Mouse (Mus musculus) adrenal gland, adult 2 months (tissue): ENCODE measurements around the gene Atg16l1. TPM values are rescaled to one million over a fixed set of nuclear protein-coding genes. Genes with fewer than 3 reads are reported as not detected.

Experiments used
- DNase-seq: peaks from one replicate; pipeline ENCODE4 v3.0.0; 2021
- polyA plus RNA-seq: library from polyadenylated mRNA; depleted of rRNA; stranded (reverse); fragments of >200 nt; gene quantifications from 2 replicates; pipeline ENCODE4 v1.2.3, GENCODE M21; 2012; rRNA removed
- total RNA-seq, 2 experiments: library from RNA; stranded (reverse); gene quantifications; 2 replicates each; pipeline ENCODE4 v1.2.3; 2021

Atg16l1 gene
- total and polyA plus RNA-seq, 3 experiments: 17.1 to 33.8 (median 28.5) TPM

GRCm38 (mm10) chr1:87829621-87830211 lies 74.0 kb downstream of the Atg16l1 start:
- DNase-seq: no peak

- DNase-seq: no peak
Observed at GRCm38 (mm10) chr1:87836453-87836852, 80.8 kb downstream of the Atg16l1 start.

- DNase-seq: no peak
Observed at GRCm38 (mm10) chr1:87837018-87837417, 81.3 kb downstream of the Atg16l1 start.

GRCm38 (mm10) chr1:87840411-87841208 lies 84.9 kb downstream of the Atg16l1 start:
- no peak for DNase-seq

Other genes with a start within 250 kb of the Atg16l1 start
- gene Neu2, start 246.0 kb upstream of the Atg16l1 start, total RNA-seq: not detected
- gene Neu2, start 246.0 kb upstream of the Atg16l1 start, polyA plus RNA-seq: not detected in 2 replicates
- under 1 TPM; 0.14 to 0.41 TPM for gene Ngef, start 182.0 kb upstream of the Atg16l1 start, total RNA-seq
- 0.29 and 0.39 TPM in 2 replicates for gene Ngef, start 182.0 kb upstream of the Atg16l1 start, polyA plus RNA-seq
- 10 to 100 TPM; 11.5 to 18.4 TPM for gene Inpp5d, start 135.6 kb upstream of the Atg16l1 start, total RNA-seq
- gene Inpp5d, start 135.6 kb upstream of the Atg16l1 start, polyA plus RNA-seq: 17.5 and 21.1 TPM in 2 replicates
- gene Sag, start 47.8 kb downstream of the Atg16l1 start, total RNA-seq: 1 to 10 TPM; 1.4 to 2.4 TPM
- 0.48 and 0.57 TPM in 2 replicates for gene Sag, start 47.8 kb downstream of the Atg16l1 start, polyA plus RNA-seq
- 10 to 100 TPM; 49.1 to 66.7 TPM for gene Dgkd, start 97.4 kb downstream of the Atg16l1 start, total RNA-seq
- gene Dgkd, start 97.4 kb downstream of the Atg16l1 start, polyA plus RNA-seq: 15.2 and 16.7 TPM in 2 replicates